Mouse (Mus musculus) thymus, adult 2 months (tissue): ENCODE data around the gene Eml3. TPM values are rescaled to one million over a fixed set of nuclear protein-coding genes. Genes with fewer than 3 reads are reported as not detected.

ENCODE experiments used
- DNase-seq: peaks from one replicate; pipeline ENCODE4 v3.0.0; 2021
- H3K27ac ChIP-seq: fragments of 200-500 bp; 2 replicates; pipeline ENCODE4 v1.5.1; 2012; ENCODE audit warnings: low read length, control low read depth; ENCODE audit not compliant: control insufficient read depth, insufficient read depth
- H3K27me3 ChIP-seq: fragments of 200-500 bp; 2 replicates; pipeline ENCODE4 v1.6.1; 2012; ENCODE audit warnings: mild to moderate bottlenecking, low read length, moderate library complexity, mixed read lengths; ENCODE audit not compliant: control insufficient read depth, insufficient read depth
- H3K36me3 ChIP-seq: fragments of 200-500 bp; 2 replicates; pipeline ENCODE4 v1.6.1; 2012; ENCODE audit warnings: mild to moderate bottlenecking, low read length, moderate library complexity; ENCODE audit not compliant: control insufficient read depth, insufficient read depth
- H3K4me1 ChIP-seq: fragments of 200-500 bp; replicated peaks from 2 replicates; pipeline ENCODE4 v1.6.1; 2012; ENCODE audit warnings: low read length; ENCODE audit not compliant: control insufficient read depth, insufficient read depth
- H3K4me3 ChIP-seq: fragments of 200-500 bp; 2 replicates; pipeline ENCODE4 v1.5.1; 2012; ENCODE audit warnings: mild to moderate bottlenecking, low read length, control low read depth, moderate library complexity; ENCODE audit not compliant: control insufficient read depth, insufficient read depth
- CTCF ChIP-seq: fragments of 200-500 bp; IDR thresholded peaks from 2 replicates; pipeline ENCODE4 v1.5.1; 2012; ENCODE audit warnings: mild to moderate bottlenecking, control low read depth, low read length, moderate library complexity, borderline replicate concordance; ENCODE audit not compliant: control insufficient read depth, poor library complexity, insufficient read depth; ENCODE audit errors: extremely low read depth
- POLR2A ChIP-seq: fragments of 200-500 bp; IDR thresholded peaks from 2 replicates; pipeline ENCODE4 v1.6.1; 2012; ENCODE audit warnings: mild to moderate bottlenecking, low read length, control low read depth, moderate library complexity; ENCODE audit not compliant: control insufficient read depth, poor library complexity, insufficient read depth; ENCODE audit errors: extremely low read depth
- WGBS: fragments of 180-500 bp; shearing (Covaris S2); methylation state at CpG from one replicate; pipeline ENCODE4 v1.1.7; 2018; 5-methylcytosine and 5-hydroxymethylcytosine counted together
- polyA plus RNA-seq: library from polyadenylated mRNA; depleted of rRNA; stranded (reverse); fragments of >200 nt; gene quantifications from 2 replicates; pipeline ENCODE4 v1.2.3, GENCODE M21; 2012

The Eml3 gene
- polyA plus RNA-seq, 1 experiment: 72.3 TPM

DNA sequence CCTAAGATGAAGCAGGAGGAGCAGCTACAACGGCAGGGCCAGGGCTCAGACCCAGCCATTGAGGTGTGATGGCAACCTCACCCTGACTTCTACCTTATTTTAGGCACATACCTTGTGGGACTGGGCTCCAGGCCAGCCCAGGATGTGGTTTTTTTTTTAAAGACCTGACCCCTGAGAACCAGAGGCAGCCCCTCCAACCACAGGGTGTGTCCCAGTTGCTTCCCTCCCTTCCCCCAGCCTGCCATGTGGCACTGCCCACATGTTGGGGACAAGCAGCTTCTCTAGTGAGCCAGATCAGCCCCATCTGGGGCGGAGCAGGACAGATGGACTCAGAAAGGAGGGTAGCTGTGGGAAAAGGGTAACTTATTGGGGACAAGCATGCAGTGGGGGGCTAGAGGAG is 2.6 kb upstream of the Eml3 start:
- Histone ChIP-seq H3K4me1 (peaks cover 15% of the 10 kb centered on the region), H3K4me3 (no peak overlapping the region), H3K36me3 (no peaks in the 10 kb centered on the region), H3K27me3 (no peaks in the 10 kb centered on the region), H3K27ac (no peak overlapping the region)
- 26% methylated on average over 2 of the region's 2 CpGs for WGBS
- DNase-seq: no peak
- TF ChIP-seq CTCF (no peak), POLR2A (no peak)

DNA sequence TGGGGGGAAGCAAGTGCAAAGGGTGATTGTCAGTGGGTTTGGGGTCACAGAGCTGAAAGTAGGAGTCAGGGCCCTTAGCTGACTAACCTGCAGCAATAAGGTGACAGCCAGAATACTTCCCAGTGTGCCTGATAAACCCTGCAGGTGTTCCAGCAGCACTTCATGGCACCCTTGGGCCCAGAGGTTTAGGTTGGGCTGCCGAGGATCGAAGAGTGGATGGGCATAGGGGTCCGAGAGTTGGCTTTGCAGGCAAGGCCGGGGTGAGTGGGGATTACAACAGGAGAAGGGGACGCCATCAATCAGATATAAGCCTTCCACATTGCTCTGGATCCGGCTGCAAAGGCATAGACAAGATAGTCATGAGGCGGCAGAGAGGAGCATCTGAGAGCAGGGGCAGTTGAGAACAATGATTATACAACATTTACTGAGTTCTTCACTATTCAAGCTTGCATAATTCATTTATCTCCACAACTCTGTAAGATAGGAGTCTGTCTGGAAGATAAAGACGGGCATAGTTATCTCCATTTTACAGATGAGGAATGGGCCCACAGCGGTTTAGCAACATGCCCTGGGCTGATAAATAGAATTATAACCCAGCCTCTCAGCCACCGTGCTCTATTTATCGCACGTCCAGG is 1.3 kb upstream of the Eml3 start:
- Histone ChIP-seq H3K27ac (no peak overlapping the region), H3K4me3 (no peak overlapping the region), H3K4me1 (peaks cover 15% of the 10 kb centered on the region), H3K27me3 (no peaks in the 10 kb centered on the region), H3K36me3 (no peaks in the 10 kb centered on the region)
- TF ChIP-seq POLR2A (no peak), CTCF (no peak)
- 94% methylated on average over 12 of the region's 12 CpGs for WGBS
- DNase-seq: no peak

DNA sequence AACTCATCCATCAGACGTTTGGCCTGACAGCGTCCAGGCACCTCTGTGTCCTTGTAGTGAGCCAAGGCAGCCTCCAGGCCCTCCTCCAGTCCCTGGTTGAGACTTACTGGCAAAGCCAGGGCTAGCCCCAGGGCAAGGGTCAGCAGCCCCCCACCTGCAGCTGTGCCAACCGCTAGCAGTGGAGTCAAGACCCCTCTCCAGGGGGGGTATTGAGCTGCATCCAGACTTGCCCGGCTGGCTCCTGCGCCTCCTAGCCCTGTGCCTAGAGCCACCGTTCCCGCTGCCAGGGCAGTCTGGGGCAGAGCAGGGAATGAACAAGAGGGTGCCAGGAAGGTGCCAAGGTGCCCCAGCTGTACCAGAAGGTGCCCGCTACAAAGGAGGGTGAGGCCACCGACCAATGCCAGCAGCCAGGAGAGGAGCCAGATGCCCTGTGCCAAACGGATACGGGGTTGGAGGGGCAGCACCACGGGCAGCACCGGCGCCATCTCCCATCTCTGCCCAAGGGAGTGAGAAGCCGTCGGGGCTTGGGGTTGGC is 596 bp upstream of the Eml3 start:
- no peak for DNase-seq
- WGBS: 66% methylated on average over 16 of the region's 16 CpGs

DNA sequence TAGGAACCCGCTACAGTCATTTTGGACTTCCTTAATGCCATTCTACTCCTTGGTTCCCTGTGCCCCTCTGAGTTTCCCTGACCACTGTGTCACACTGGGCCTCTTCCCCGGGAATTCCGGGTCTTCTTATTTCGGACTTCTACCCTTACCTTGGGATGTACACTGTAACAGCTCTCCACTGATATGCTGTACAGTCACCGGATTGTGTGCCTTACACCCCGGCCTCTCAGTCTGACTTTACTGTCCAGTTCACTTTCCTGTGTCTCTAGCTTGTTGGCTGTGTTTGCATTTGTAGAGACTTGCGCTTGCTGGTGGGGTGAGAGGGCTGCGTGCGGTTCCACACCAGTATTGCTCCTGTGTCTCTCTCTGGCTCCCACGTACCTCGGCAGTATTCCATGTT is 765 bp downstream of the Eml3 start:
- Histone ChIP-seq H3K27me3 (no peaks in the 10 kb centered on the region), H3K4me3 (peak overlapping the region; percentile 82), H3K27ac (no peak overlapping the region), H3K36me3 (peaks cover 4% of the 10 kb centered on the region; the same call in 1 of the 2 replicates), H3K4me1 (peaks cover 15% of the 10 kb centered on the region)
- no peak for TF ChIP-seq POLR2A
- TF ChIP-seq CTCF: no peak
- DNase-seq: no peak
- WGBS: 19% methylated on average over 11 of the region's 11 CpGs

More for the DNA sequence above, 596 bp upstream of the Eml3 start:
- peaks cover 4% of the 10 kb centered on the region; the same call in 1 of the 2 replicates for H3K36me3 ChIP-seq
- H3K27ac ChIP-seq: no peak overlapping the region
- no peaks in the 10 kb centered on the region for H3K27me3 ChIP-seq
- peaks cover 15% of the 10 kb centered on the region for H3K4me1 ChIP-seq
- peak overlapping the region; percentile 82; the same call in 1 of the 2 replicates for H3K4me3 ChIP-seq
- no peak; the same call in 1 of the 2 replicates for TF ChIP-seq POLR2A
- TF ChIP-seq CTCF: no peak

DNA sequence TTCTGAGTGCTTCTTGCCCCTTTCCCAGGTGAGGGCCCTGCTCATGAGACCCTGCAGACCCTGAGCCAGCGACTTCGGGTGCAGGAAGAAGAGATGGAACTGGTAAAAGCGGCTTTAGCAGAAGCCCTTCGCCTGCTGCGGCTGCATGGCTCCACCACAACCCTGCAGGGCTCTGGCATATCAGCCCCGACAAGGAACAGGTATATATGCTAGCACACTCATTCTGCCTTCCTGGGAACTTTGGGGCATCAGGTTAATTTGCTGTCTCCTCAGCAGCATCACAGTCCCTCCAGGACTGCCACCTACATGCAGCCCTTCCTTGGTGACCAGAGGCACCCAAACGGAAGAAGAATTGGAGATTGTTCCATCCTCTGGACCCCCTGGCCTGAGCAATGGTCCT is 1.4 kb downstream of the Eml3 start:
- H3K4me1 ChIP-seq: peaks cover 15% of the 10 kb centered on the region
- 89% methylated on average over 7 of the region's 7 CpGs for WGBS
- TF ChIP-seq CTCF: no peak
- no peak for TF ChIP-seq POLR2A
- no peak overlapping the region for H3K27ac ChIP-seq
- no peak overlapping the region for H3K4me3 ChIP-seq
- peaks cover 4% of the 10 kb centered on the region; the same call in 1 of the 2 replicates for H3K36me3 ChIP-seq
- DNase-seq: no peak
- H3K27me3 ChIP-seq: no peaks in the 10 kb centered on the region

DNA sequence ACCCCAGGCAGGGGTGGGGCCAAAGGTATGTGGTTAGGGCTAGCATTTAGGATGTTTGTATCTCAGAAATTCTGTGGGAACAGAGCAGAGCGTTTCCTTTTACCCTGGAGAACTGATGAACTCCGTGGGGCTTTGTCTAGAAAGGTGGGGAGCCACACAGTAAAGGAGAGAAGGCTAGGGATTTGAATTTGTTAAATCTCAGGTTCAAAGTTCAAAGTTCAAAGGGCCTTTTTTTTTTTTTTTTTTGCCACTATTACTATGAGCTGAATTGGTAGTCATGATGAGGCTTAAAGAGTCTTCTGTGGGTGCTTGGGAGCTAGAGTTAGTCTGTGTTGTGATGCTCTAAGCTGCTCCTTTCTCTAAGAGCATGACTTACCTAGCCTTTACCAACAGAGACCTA is 7.4 kb downstream of the Eml3 start:
- peaks cover 9% of the 10 kb centered on the region for H3K4me1 ChIP-seq
- peaks cover 10% of the 10 kb centered on the region; the same call in 1 of the 2 replicates for H3K36me3 ChIP-seq
- no peaks in the 10 kb centered on the region for H3K27me3 ChIP-seq
- no peak overlapping the region for H3K27ac ChIP-seq
- no peak for DNase-seq
- TF ChIP-seq CTCF (no peak), POLR2A (no peak)
- WGBS: 94% methylated on average over 2 of the region's 2 CpGs
- H3K4me3 ChIP-seq: no peak overlapping the region

DNA sequence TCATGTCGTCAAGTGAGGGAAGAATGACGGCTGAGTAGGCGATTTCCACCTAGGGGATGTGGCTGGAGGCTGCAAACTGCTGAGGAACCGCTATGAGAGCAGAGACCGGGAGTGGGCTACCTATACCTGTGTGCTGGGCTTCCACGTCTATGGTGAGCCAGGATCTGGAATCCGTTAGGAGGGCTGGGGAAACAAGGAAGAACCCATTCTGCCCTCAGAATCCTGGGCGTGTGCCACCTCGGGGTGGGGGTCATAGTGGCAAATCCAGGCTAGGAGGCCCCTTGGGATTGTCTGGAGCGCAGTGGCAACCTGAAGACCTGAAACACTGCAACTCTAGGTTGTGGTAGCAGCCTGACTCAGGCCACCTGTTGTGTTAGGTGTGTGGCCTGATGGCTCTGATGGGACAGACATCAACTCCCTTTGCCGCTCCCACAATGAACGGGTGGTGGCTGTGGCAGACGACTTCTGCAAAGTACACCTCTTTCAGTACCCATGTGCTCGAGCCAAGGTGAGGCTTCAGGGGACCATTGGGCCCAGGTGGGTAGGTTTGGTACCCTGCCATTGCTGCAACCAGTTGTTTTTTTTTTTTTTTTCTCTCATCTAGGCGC is 11.3 kb downstream of the Eml3 start:
- 90% methylated on average over 15 of the region's 15 CpGs for WGBS
- H3K27me3 ChIP-seq: no peaks in the 10 kb centered on the region
- TF ChIP-seq POLR2A (no peak), CTCF (no peak)
- no peak overlapping the region for H3K4me3 ChIP-seq
- H3K4me1 ChIP-seq: peaks cover 21% of the 10 kb centered on the region
- DNase-seq: no peak
- H3K27ac ChIP-seq: no peak overlapping the region
- peaks cover 16% of the 10 kb centered on the region for H3K36me3 ChIP-seq
